Mouse (Mus musculus): ENCODE results near the gene Cdh7. TPM values are rescaled to one million over a fixed set of nuclear protein-coding genes. Genes with fewer than 3 reads are reported as not detected.
"Not testable (repeated sequence)": the region's sequence is repeated elsewhere in the genome, so short reads cannot be mapped to it uniquely, and the experiment has no call there.

The Cdh7 gene
- polyA plus RNA-seq, 1 experiment from 2014 or later: 4.6 TPM

DNA sequence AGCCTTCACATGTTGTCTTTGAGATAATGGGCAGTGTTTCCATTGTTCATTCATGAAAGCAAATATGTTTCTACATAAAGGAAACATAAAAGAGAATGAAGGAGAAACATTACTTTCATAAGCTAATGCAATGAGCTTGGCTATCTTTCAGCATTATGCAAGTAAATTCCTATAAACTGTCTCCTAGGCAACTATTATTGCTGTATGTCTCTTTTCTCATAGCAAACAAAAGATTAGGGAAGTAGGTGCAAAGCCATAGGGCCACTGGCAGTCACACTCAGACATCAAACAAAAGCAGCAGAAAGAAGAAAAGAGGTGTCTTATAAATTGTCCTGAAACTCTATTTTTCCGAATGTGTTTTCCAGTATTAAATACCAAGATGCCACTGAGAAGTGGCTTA lies 136.6 kb downstream of the Cdh7 start:
- 21% methylated on average over 1 of the region's 1 CpGs for WGBS
- peak; percentile 76 for ATAC-seq (ENCODE audit: low FRiP score)
- H3K27ac ChIP-seq (ENCODE audit: low read depth, low read length): no peak overlapping the region
- no peak overlapping the region for H3K9ac ChIP-seq (ENCODE audit: low read length)
- no peaks in the 10 kb centered on the region for H3K4me1 ChIP-seq (ENCODE audit: control insufficient read depth, insufficient read depth, low read length)
- H3K9me3 ChIP-seq (ENCODE audit: control insufficient read depth, low read length): no peaks in the 10 kb centered on the region
- peak; percentile 86 for DNase-seq (ENCODE audit: low spot score, missing footprints)
- no peaks in the 10 kb centered on the region for H3K27me3 ChIP-seq (ENCODE audit: control insufficient read depth, insufficient read depth, low read length)
- no peak overlapping the region for H3K4me3 ChIP-seq (ENCODE audit: low read depth, low read length)
- H3K4me2 ChIP-seq: no peak overlapping the region
- no peaks in the 10 kb centered on the region for H3K36me3 ChIP-seq (ENCODE audit: control insufficient read depth, insufficient read depth, low read length)

GRCm38 (mm10) chr1:110171459-110171858 lies 189.2 kb downstream of the Cdh7 start:
- H3K4me2 ChIP-seq; H3K4me3 ChIP-seq (ENCODE audit: low read depth, low read length); H3K4me1 ChIP-seq (ENCODE audit: control insufficient read depth, insufficient read depth, low read length); ATAC-seq (ENCODE audit: low FRiP score); H3K9ac ChIP-seq (ENCODE audit: low read length); H3K36me3 ChIP-seq (ENCODE audit: control insufficient read depth, insufficient read depth, low read length); H3K27ac ChIP-seq (ENCODE audit: low read depth, low read length); DNase-seq (ENCODE audit: low spot score, missing footprints); H3K27me3 ChIP-seq (ENCODE audit: control insufficient read depth, insufficient read depth, low read length); H3K9me3 ChIP-seq (ENCODE audit: control insufficient read depth, low read length): not testable (repeated sequence)
- 93% methylated on average over 2 of the region's 12 CpGs for WGBS
